9 mouse cellular contexts compared by ENCODE assay signal in the genomic region with DNA sequence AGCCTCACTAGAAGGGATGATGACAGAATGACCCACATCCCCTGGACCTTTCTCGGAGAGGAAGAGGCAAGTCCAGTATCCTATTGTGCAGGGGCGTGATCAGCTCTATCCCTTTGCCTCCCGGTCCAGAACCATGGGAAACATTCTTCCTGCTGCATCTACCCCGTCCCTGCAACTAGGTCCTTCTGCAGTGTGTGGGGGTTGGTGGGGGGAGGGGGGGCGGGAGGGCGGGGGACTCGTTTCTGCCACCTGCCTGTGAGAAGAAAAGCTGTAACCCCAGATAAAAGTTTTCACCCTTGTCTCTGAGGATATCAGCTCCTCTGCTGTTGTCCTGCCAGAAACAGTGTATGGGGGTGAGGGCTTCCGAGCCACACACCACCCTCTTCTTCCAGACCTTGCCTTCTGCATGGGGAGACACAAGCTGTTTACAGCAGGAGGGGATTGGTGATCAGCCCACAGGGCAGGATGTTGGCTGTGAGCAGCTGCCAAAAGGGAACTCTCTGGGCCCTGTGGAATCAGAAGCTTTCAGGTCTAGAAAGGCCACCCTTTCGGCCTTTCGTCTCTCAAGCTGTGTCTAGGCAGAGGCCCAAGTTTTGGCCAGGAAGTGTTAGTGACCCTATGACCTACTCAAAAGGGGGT. TPM values are rescaled to one million over a fixed set of nuclear protein-coding genes. Genes with fewer than 3 reads are reported as not detected.
DNase-seq lines count a peak whose midpoint lies in the region; ATAC-seq and TF ChIP-seq lines count a peak whose summit lies in the region.
"Had no signal": no experiment of that assay in that cellular context is flagged by ENCODE, and none has a peak within 500 bp of the region (broad histone marks: within the 10 kb centered on the region; RNA-seq: fewer than 3 reads in every experiment).

No protein-coding gene starts in this region.

- peaks cover 14% of the 10 kb centered on the region for H3K4me1 ChIP-seq in embryonic facial prominence, embryonic 14.5 days (ENCODE audit: control insufficient read depth, insufficient read depth, low read length)
- H3K4me1 ChIP-seq in hindbrain, embryonic 11.5 days (replicated peaks; ENCODE audit: control insufficient read depth, insufficient read depth, low read length): peaks cover 8% of the 10 kb centered on the region; the same call in 1 of the 2 replicates
- H3K4me1 ChIP-seq in limb, embryonic 15.5 days: peaks cover 14% of the 10 kb centered on the region
- H3K4me1 ChIP-seq in midbrain, embryonic 16.5 days (ENCODE audit: control insufficient read depth, insufficient read depth, low read length): peaks cover 12% of the 10 kb centered on the region

- intact Hi-C loops in left cerebral cortex, adult 2 months (cut with DNase I): no loop called here

- TF ChIP-seq CTCF in left cerebral cortex, adult 2 months (IDR thresholded peaks at IDR 0.05): peak; percentile 29

- no peaks in the 10 kb centered on the region for H3K9me3 ChIP-seq in embryonic facial prominence, embryonic 14.5 days (ENCODE audit: control insufficient read depth, low read length)
- no peaks in the 10 kb centered on the region for H3K9me3 ChIP-seq in hindbrain, embryonic 11.5 days (ENCODE audit: control insufficient read depth, low read length)
- no peaks in the 10 kb centered on the region for H3K9me3 ChIP-seq in limb, embryonic 15.5 days
- no peaks in the 10 kb centered on the region for H3K9me3 ChIP-seq in midbrain, embryonic 16.5 days (replicated peaks; ENCODE audit: control insufficient read depth, low read length, poor library complexity, severe bottlenecking)

- DNase-seq in left cerebral cortex, adult 2 months (ENCODE audit: extremely low spot score in 1 of 2, low spot score in 2 of 2): no peak
- no peak for DNase-seq in left cerebral cortex, adult 8-10 months (ENCODE audit: low spot score in 2 of 2)
- DNase-seq in embryonic facial prominence, embryonic 14.5 days (ENCODE audit: low spot score): no peak
- DNase-seq in hindbrain, embryonic 11.5 days (ENCODE audit: low spot score): no peak
- DNase-seq in adipocyte (ENCODE audit: low spot score): no peak
- no peak for DNase-seq in yolk sac, embryonic 10.5 days (ENCODE audit: low spot score)

- H3K27ac ChIP-seq in left cerebral cortex, adult 2 months: peak overlapping the region; percentile 97
- no peak overlapping the region for H3K27ac ChIP-seq in embryonic facial prominence, embryonic 14.5 days (replicated peaks; ENCODE audit: low read depth, low read length)
- H3K27ac ChIP-seq in hindbrain, embryonic 11.5 days (ENCODE audit: low read depth, low read length): no peak overlapping the region
- no peak overlapping the region for H3K27ac ChIP-seq in limb, embryonic 15.5 days
- H3K27ac ChIP-seq in midbrain, embryonic 16.5 days (ENCODE audit: low read length): peak overlapping the region; percentile 67

- H3K36me3 ChIP-seq in embryonic facial prominence, embryonic 14.5 days (ENCODE audit: control insufficient read depth, insufficient read depth, low read length): no peaks in the 10 kb centered on the region
- H3K36me3 ChIP-seq in hindbrain, embryonic 11.5 days (ENCODE audit: control insufficient read depth, insufficient read depth, low read length): no peaks in the 10 kb centered on the region
- no peaks in the 10 kb centered on the region for H3K36me3 ChIP-seq in limb, embryonic 15.5 days
- H3K36me3 ChIP-seq in midbrain, embryonic 16.5 days (ENCODE audit: control insufficient read depth, insufficient read depth, low read length): no peaks in the 10 kb centered on the region

- H3K4me2 ChIP-seq in embryonic facial prominence, embryonic 14.5 days (ENCODE audit: low read depth, low read length): peak overlapping the region; percentile 85
- H3K4me2 ChIP-seq in hindbrain, embryonic 11.5 days (replicated peaks; ENCODE audit: low read depth, low read length): peak overlapping the region; percentile 96
- peak overlapping the region; percentile 86 for H3K4me2 ChIP-seq in limb, embryonic 15.5 days
- peak overlapping the region; percentile 96 for H3K4me2 ChIP-seq in midbrain, embryonic 16.5 days (ENCODE audit: low read length)

- H3K4me3 ChIP-seq in left cerebral cortex, adult 2 months: peak overlapping the region; percentile 82
- peak overlapping the region; percentile 47 for H3K4me3 ChIP-seq in embryonic facial prominence, embryonic 14.5 days (ENCODE audit: low read depth, low read length)
- peak overlapping the region; percentile 60 for H3K4me3 ChIP-seq in hindbrain, embryonic 11.5 days (ENCODE audit: low read depth, low read length)
- H3K4me3 ChIP-seq in limb, embryonic 15.5 days: peak overlapping the region; percentile 49
- H3K4me3 ChIP-seq in midbrain, embryonic 16.5 days (ENCODE audit: low read depth, low read length): peak overlapping the region; percentile 70

- 14% methylated on average over 10 of the region's 10 CpGs for WGBS in embryonic facial prominence, embryonic 14.5 days
- WGBS in hindbrain, embryonic 11.5 days: 15% methylated on average over 10 of the region's 10 CpGs
- 19% methylated on average over 10 of the region's 10 CpGs for WGBS in limb, embryonic 15.5 days
- WGBS in midbrain, embryonic 16.5 days: 16% methylated on average over 10 of the region's 10 CpGs

- 0 out of 2 replicates have a peak, but pooled peaks have one; percentile 38 for ATAC-seq in embryonic facial prominence, embryonic 14.5 days (ENCODE audit: low read depth)
- peak; percentile 61 for ATAC-seq in hindbrain, embryonic 11.5 days (ENCODE audit: low FRiP score)
- no peak for ATAC-seq in limb, embryonic 15.5 days (ENCODE audit: insufficient number of reproducible peaks, low FRiP score, low TSS enrichment, low read depth)
- peak; percentile 68 for ATAC-seq in midbrain, embryonic 16.5 days

- no peaks in the 10 kb centered on the region for H3K27me3 ChIP-seq in embryonic facial prominence, embryonic 14.5 days (replicated peaks; ENCODE audit: control insufficient read depth, insufficient read depth, low read length)
- H3K27me3 ChIP-seq in hindbrain, embryonic 11.5 days (ENCODE audit: control insufficient read depth, insufficient read depth, low read length): peaks cover 2% of the 10 kb centered on the region; the same call in 1 of the 2 replicates
- no peaks in the 10 kb centered on the region for H3K27me3 ChIP-seq in limb, embryonic 15.5 days
- no peaks in the 10 kb centered on the region for H3K27me3 ChIP-seq in midbrain, embryonic 16.5 days (ENCODE audit: control insufficient read depth, insufficient read depth, low read depth, low read length)

- H3K9ac ChIP-seq in embryonic facial prominence, embryonic 14.5 days (ENCODE audit: low read depth, low read length): no peak overlapping the region
- H3K9ac ChIP-seq in hindbrain, embryonic 11.5 days (ENCODE audit: low read depth, low read length): peak overlapping the region; percentile 72
- H3K9ac ChIP-seq in limb, embryonic 15.5 days: no peak overlapping the region
- H3K9ac ChIP-seq in midbrain, embryonic 16.5 days (ENCODE audit: low read depth, low read length): peak overlapping the region; percentile 86

RNA-seq across cellular contexts. Expression of a gene that starts 10.4 kb away (rescaled TPM):
- 100 to 1,000 TPM; 156 to 175 TPM for total RNA-seq in left cerebral cortex, adult 2 months (2021)
- 100 to 1,000 TPM; 230 to 282 (median 253) TPM for total RNA-seq in left cerebral cortex, adult 8-10 months (2022)
- 40.1 and 42.2 TPM in 2 replicates for polyA plus RNA-seq in embryonic facial prominence, embryonic 14.5 days (2014; fragmentation: Nextera tagmentation; extraction: Ambion mirVana)
- polyA plus RNA-seq in hindbrain, embryonic 11.5 days (2014; fragmentation: Nextera tagmentation; extraction: Ambion mirVana): 9.0 and 11.6 TPM in 2 replicates
- 25.5 and 46.6 TPM in 2 replicates for polyA plus RNA-seq in limb, embryonic 15.5 days (2015; fragmentation: Nextera tagmentation; extraction: Ambion mirVana)
- 32.5 and 33.6 TPM in 2 replicates for polyA plus RNA-seq in midbrain, embryonic 16.5 days (2015; fragmentation: Nextera tagmentation; extraction: Ambion mirVana)

RNA-seq across cellular contexts. Expression of a gene that starts 12.6 kb away (rescaled TPM):
- not detected for total RNA-seq in left cerebral cortex, adult 2 months (2021)
- total RNA-seq in left cerebral cortex, adult 8-10 months (2022): under 1 TPM in 2 of 4 experiments, not detected in 2; 0.17 to 0.19 TPM
- not detected in 2 replicates for polyA plus RNA-seq in embryonic facial prominence, embryonic 14.5 days (2014; fragmentation: Nextera tagmentation; extraction: Ambion mirVana)
- not detected in 2 replicates for polyA plus RNA-seq in hindbrain, embryonic 11.5 days (2014; fragmentation: Nextera tagmentation; extraction: Ambion mirVana)
- polyA plus RNA-seq in limb, embryonic 15.5 days (2015; fragmentation: Nextera tagmentation; extraction: Ambion mirVana): not detected in 2 replicates
- polyA plus RNA-seq in midbrain, embryonic 16.5 days (2015; fragmentation: Nextera tagmentation; extraction: Ambion mirVana): not detected in 2 replicates
- total RNA-seq: layer of hippocampus, postnatal 14 days had no signal

RNA-seq across cellular contexts. Expression of a gene that starts 12.9 kb away (rescaled TPM):
- 10 to 100 TPM; 80.4 to 99.0 TPM for total RNA-seq in left cerebral cortex, adult 2 months (2021)
- 10 to 100 TPM; 79.3 to 88.0 (median 83.9) TPM for total RNA-seq in left cerebral cortex, adult 8-10 months (2022)
- 33.2 and 34.3 TPM in 2 replicates for polyA plus RNA-seq in embryonic facial prominence, embryonic 14.5 days (2014; fragmentation: Nextera tagmentation; extraction: Ambion mirVana)
- 63.2 and 77.0 TPM in 2 replicates for polyA plus RNA-seq in hindbrain, embryonic 11.5 days (2014; fragmentation: Nextera tagmentation; extraction: Ambion mirVana)
- polyA plus RNA-seq in limb, embryonic 15.5 days (2015; fragmentation: Nextera tagmentation; extraction: Ambion mirVana): 25.9 and 27.9 TPM in 2 replicates
- polyA plus RNA-seq in midbrain, embryonic 16.5 days (2015; fragmentation: Nextera tagmentation; extraction: Ambion mirVana): 54.5 and 58.2 TPM in 2 replicates

RNA-seq across cellular contexts. Expression of a gene that starts 37.9 kb away (rescaled TPM):
- total RNA-seq in left cerebral cortex, adult 2 months (2021): under 1 TPM; 0.54 to 0.77 TPM
- under 1 TPM; 0.50 to 0.71 (median 0.60) TPM for total RNA-seq in left cerebral cortex, adult 8-10 months (2022)
- 0.17 and 0.25 TPM in 2 replicates for polyA plus RNA-seq in embryonic facial prominence, embryonic 14.5 days (2014; fragmentation: Nextera tagmentation; extraction: Ambion mirVana)
- polyA plus RNA-seq in hindbrain, embryonic 11.5 days (2014; fragmentation: Nextera tagmentation; extraction: Ambion mirVana): 0.14 and 0.39 TPM in 2 replicates
- 0.14 and 0.22 TPM in 2 replicates for polyA plus RNA-seq in limb, embryonic 15.5 days (2015; fragmentation: Nextera tagmentation; extraction: Ambion mirVana)
- 0.39 and 0.57 TPM in 2 replicates for polyA plus RNA-seq in midbrain, embryonic 16.5 days (2015; fragmentation: Nextera tagmentation; extraction: Ambion mirVana)

Comparison
In these comparisons a context has a peak if more than half of its experiments do, and no peak if none do; other contexts are left out.
1. H3K27ac ChIP-seq: peak in left cerebral cortex, adult 2 months (single experiment) and midbrain, embryonic 16.5 days (single experiment); none in embryonic facial prominence, embryonic 14.5 days (single experiment), hindbrain, embryonic 11.5 days (single experiment) and limb, embryonic 15.5 days (single experiment).
2. H3K9ac ChIP-seq: peak in hindbrain, embryonic 11.5 days (single experiment) and midbrain, embryonic 16.5 days (single experiment); none in embryonic facial prominence, embryonic 14.5 days (single experiment) and limb, embryonic 15.5 days (single experiment).
3. Peak in every context shown above with its lines, with median percentiles within 50 percentile points of each other: H3K4me3 ChIP-seq and H3K4me2 ChIP-seq.